Mouse (Mus musculus) liver, embryonic 16.5 days (tissue): ENCODE measurements around the gene Pomgnt2. TPM values are rescaled to one million over a fixed set of nuclear protein-coding genes. Genes with fewer than 3 reads are reported as not detected.

ENCODE experiments used
- ATAC-seq: fragments of 200-750 bp; cut with Nextera tagmentation; 2 replicates; pipeline ENCODE4 v1.8.0; 2017; ENCODE audit warnings: low read depth, mild to moderate bottlenecking, moderate number of reproducible peaks, moderate library complexity
- H3K27ac ChIP-seq: fragments of 300-500 bp; sonication (generic); 2 replicates; pipeline ENCODE4 v1.5.1; 2014; ENCODE audit warnings: mild to moderate bottlenecking, low read length
- H3K27me3 ChIP-seq: fragments of 300-500 bp; sonication (generic); 2 replicates; pipeline ENCODE4 v1.6.1; 2014; ENCODE audit warnings: low read depth, low read length, mixed read lengths; ENCODE audit not compliant: control insufficient read depth, insufficient read depth
- H3K36me3 ChIP-seq: fragments of 300-500 bp; sonication (generic); 2 replicates; pipeline ENCODE4 v1.6.1; 2014; ENCODE audit warnings: mild to moderate bottlenecking; ENCODE audit not compliant: control insufficient read depth, insufficient read depth
- H3K4me1 ChIP-seq: fragments of 300-500 bp; sonication (generic); 2 replicates; pipeline ENCODE4 v1.6.1; 2014; ENCODE audit warnings: low read depth, low read length, mixed read lengths; ENCODE audit not compliant: control insufficient read depth
- H3K4me2 ChIP-seq: fragments of 300-500 bp; sonication (generic); 2 replicates; pipeline ENCODE4 v1.6.1; 2014; ENCODE audit warnings: low read depth, low read length, mixed read lengths
- H3K4me3 ChIP-seq: fragments of 300-500 bp; sonication (generic); 2 replicates; pipeline ENCODE4 v1.5.1; 2014; ENCODE audit warnings: low read depth, mild to moderate bottlenecking, low read length
- H3K9ac ChIP-seq: fragments of 300-500 bp; sonication (generic); 2 replicates; pipeline ENCODE4 v1.6.1; 2014; ENCODE audit warnings: low read depth, low read length
- H3K9me3 ChIP-seq: fragments of 300-500 bp; sonication (generic); replicated peaks from 2 replicates; pipeline ENCODE4 v1.6.1; 2016; ENCODE audit warnings: low read length; ENCODE audit not compliant: control insufficient read depth
- WGBS: fragments of 180-500 bp; shearing (Covaris S2); extraction: QIAGEN DNeasy Blood & Tissue Kit; methylation state at CpG from one replicate; pipeline ENCODE4 v1.1.7; 2014; ENCODE audit not compliant: insufficient replicate concordance; 5-methylcytosine and 5-hydroxymethylcytosine counted together
- polyA plus RNA-seq: library from polyadenylated mRNA; unstranded; fragments of >200 nt; fragmentation: Nextera tagmentation; extraction: Ambion mirVana; gene quantifications from 2 replicates; pipeline ENCODE4 v1.2.1, GENCODE M21; 2015

Pomgnt2 gene
- polyA plus RNA-seq: 2.9 and 3.2 TPM in 2 replicates

DNA sequence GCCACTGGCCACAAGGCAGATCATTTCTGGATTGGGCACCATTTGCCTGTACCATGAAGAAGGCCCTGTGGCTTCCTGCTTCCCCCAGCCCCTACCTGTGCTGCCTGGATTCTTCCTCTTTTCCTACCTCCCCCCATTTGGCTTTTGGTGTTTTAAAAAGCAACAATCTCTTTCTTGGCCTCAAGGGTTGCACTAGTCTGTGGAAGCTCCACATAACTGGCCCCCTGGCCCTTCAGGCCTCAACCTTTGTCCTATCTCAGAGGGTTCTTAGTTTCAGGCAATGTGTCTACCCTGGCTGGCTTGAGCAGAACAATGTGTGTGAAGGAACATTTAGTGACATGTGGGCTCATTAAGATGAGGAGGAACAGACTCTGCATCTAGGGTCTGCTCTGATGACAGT lies at the start of gene Pomgnt2:
Gene Pomgnt2 (minus strand): TSS at position 101 of the 400 bp plus-strand sequence.
- H3K9ac ChIP-seq: no peak within 1 kb of the TSS
- H3K4me2 ChIP-seq: peak within 1 kb of the TSS; percentile 66; the same call in 1 of the 2 replicates
- peaks cover 9% of the 10 kb centered on the region for H3K27me3 ChIP-seq
- no peaks in the 10 kb centered on the region for H3K36me3 ChIP-seq
- no peaks in the 10 kb centered on the region; the same call in none of the 2 replicates for H3K4me1 ChIP-seq
- peak within 1 kb of the TSS; percentile 66 for H3K4me3 ChIP-seq
- no peaks in the 10 kb centered on the region for H3K9me3 ChIP-seq
- no peak for ATAC-seq
- no peak within 1 kb of the TSS for H3K27ac ChIP-seq

DNA sequence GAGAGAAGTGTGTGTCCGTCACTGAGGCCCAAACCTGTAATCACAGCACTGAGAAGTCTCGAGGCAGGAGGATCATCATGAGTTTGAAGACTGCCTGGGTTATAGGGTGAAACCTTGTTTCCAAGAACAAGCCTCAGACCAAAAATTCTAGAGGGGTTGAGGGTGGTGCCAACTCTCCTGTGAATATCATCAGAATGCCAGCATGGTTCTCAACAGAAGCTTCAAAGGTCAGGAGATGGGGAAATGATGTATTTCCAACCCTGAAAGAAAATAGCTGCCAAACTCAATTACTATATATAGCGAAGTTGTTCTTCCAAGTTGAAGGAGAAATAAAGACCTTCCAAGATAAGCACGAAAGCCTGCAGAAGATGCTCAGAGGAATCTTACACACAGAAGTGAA lies 42.9 kb upstream of the Pomgnt2 start:
- 56% methylated on average over 4 of the region's 4 CpGs for WGBS
- H3K27ac ChIP-seq: no peak overlapping the region
- ATAC-seq: no peak
- no peaks in the 10 kb centered on the region for H3K36me3 ChIP-seq
- H3K9ac ChIP-seq: no peak overlapping the region
- no peaks in the 10 kb centered on the region for H3K27me3 ChIP-seq
- no peaks in the 10 kb centered on the region for H3K4me1 ChIP-seq
- no peaks in the 10 kb centered on the region for H3K9me3 ChIP-seq
- H3K4me2 ChIP-seq: no peak overlapping the region
- H3K4me3 ChIP-seq: no peak overlapping the region

DNA sequence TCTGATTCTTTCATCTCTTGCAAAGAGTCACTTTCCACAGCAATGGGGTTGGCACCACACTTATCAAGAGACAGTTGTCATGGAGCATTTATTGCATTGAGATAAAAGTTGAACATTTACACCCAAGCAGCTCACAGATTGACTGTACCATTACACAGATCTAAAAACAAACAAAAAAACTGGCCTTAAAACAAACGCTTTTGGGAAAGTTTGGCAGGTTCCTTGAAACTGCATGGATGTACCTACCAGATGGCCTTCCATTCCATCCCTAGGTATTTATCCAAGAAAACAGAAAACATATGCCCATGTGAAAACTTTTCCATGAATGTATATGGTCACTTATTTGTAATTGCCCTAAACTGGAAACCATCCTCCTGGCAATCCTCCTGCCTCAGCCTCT lies 41.7 kb upstream of the Pomgnt2 start:
- Histone ChIP-seq H3K4me1 (no peaks in the 10 kb centered on the region), H3K9me3 (no peaks in the 10 kb centered on the region), H3K4me3 (no peak overlapping the region), H3K27me3 (no peaks in the 10 kb centered on the region), H3K27ac (no peak overlapping the region), H3K9ac (no peak overlapping the region), H3K4me2 (no peak overlapping the region), H3K36me3 (no peaks in the 10 kb centered on the region)
- ATAC-seq: no peak
- WGBS: 48% methylated on average over 1 of the region's 1 CpGs

DNA sequence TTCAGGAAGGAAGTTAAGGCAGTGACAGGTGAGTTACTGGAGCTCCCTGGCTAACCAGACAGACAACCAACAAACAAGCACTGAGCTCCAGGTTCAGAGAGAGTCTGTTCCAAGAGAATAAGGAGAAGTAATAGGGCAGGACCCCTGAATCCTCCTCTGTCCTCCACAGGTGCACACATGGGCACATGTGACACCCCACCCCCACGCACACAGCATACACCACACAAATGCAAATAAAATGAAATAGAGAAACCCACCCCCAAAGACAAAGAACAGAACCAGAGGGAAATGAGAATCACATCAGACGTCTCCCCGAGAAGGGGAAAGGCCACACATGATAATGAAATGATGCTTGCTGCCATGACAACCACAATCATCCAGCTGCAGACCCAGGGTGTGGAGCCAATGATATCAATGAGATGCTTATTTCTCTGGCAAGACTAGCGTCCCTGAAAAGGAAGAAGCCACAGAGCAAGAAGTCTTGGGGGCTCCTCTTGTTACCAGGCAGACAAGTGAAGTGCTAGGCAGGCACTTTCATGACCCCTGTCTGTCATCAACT lies 39.7 kb upstream of the Pomgnt2 start:
- 33% methylated on average over 4 of the region's 4 CpGs for WGBS
- Histone ChIP-seq H3K4me2 (no peak overlapping the region), H3K4me1 (no peaks in the 10 kb centered on the region), H3K27ac (no peak overlapping the region), H3K9me3 (no peaks in the 10 kb centered on the region), H3K4me3 (no peak overlapping the region), H3K36me3 (no peaks in the 10 kb centered on the region), H3K9ac (no peak overlapping the region), H3K27me3 (no peaks in the 10 kb centered on the region)
- no peak for ATAC-seq

DNA sequence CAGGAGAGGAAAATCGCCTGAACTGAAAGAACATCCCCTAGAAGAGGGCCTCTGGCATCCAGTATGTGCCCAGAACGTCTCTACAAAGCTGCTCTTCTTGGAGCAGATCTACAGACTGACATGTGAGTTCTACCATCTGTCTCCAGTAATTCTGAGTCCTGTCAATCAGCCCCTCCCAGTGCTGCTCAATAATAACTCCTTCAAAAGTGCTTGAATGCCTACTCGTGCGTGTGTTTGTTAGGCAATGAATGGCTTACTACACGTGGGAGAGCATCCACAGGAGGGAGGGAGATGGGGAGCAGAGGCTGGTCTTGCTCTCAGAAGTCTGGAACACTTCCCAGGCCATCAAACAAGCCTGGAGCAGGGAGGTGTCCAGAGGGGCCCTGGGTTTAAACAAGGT lies 38.9 kb upstream of the Pomgnt2 start:
- Histone ChIP-seq H3K27me3 (no peaks in the 10 kb centered on the region), H3K4me1 (no peaks in the 10 kb centered on the region), H3K4me3 (no peak overlapping the region), H3K4me2 (no peak overlapping the region), H3K9me3 (no peaks in the 10 kb centered on the region), H3K27ac (no peak overlapping the region), H3K36me3 (no peaks in the 10 kb centered on the region), H3K9ac (no peak overlapping the region)
- WGBS: 32% methylated on average over 5 of the region's 5 CpGs
- ATAC-seq: no peak

DNA sequence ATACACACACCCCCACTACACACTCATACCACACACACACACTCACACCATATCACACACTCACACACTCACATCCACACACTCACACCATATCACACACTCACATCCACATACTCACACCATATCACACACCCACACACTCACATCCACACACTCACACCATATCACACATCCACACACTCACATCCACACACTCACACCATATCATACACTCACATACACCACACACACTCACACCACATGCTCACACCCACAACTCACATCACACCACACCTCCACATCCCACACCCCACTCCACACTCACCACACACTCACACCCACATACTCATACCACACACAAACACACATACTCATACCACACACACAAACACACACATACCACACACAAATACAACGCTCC lies 38.0 kb upstream of the Pomgnt2 start:
- H3K27me3 ChIP-seq: no peaks in the 10 kb centered on the region
- WGBS: 69% methylated on average over 1 of the region's 1 CpGs
- no peak for ATAC-seq

DNA sequence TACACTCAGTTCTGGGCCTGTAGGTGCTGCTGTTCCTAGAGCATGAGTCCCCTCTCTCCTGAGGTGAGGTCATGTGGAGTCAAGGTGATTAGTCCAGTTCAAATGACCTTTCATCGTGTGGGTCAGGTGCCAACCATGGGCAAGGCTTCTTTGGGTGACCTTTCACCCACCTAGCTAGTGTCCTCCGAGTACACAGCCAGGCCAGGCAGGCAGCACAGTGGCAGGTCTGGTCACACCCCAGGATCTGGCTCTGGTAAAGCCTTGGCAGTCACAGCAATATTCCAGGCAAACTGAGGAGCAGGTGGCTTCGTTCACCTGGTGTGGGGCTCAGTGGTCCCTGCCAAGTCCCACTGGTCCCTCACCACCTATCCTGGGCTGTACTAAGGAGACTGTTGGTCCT lies 35.2 kb upstream of the Pomgnt2 start:
- no peak overlapping the region for H3K4me2 ChIP-seq
- H3K4me1 ChIP-seq: no peaks in the 10 kb centered on the region
- H3K27me3 ChIP-seq: no peaks in the 10 kb centered on the region
- H3K36me3 ChIP-seq: no peaks in the 10 kb centered on the region
- no peaks in the 10 kb centered on the region for H3K9me3 ChIP-seq
- no peak overlapping the region for H3K4me3 ChIP-seq
- 41% methylated on average over 3 of the region's 3 CpGs for WGBS
- H3K27ac ChIP-seq: no peak overlapping the region
- H3K9ac ChIP-seq: no peak overlapping the region
- 0 out of 2 replicates have a peak, but pooled peaks have one; percentile 8 for ATAC-seq

More for the DNA sequence above, 38.0 kb upstream of the Pomgnt2 start:
- Histone ChIP-seq H3K27ac (no peak overlapping the region), H3K4me2 (no peak overlapping the region), H3K9me3 (no peaks in the 10 kb centered on the region), H3K36me3 (no peaks in the 10 kb centered on the region), H3K4me3 (no peak overlapping the region), H3K9ac (no peak overlapping the region), H3K4me1 (no peaks in the 10 kb centered on the region)

DNA sequence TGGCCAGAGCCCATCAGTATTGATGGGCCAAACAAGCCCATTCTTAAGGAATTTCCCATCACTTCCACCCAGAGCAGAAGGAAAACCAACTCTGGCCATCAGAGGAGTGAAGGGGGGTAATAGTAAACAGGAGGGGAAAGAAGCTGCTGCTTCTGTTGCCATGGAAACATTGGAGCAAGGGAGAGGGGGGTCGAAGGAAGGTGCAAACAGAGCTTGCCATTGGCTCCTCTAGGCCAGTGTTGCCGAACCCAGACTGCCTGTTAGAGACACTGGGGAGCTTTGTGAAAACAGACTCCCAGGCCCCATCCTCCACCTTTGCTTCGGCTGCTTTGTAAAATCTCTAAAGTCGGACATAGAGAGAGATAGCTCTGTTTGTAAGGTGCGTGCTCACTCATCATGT lies 33.8 kb upstream of the Pomgnt2 start:
- Histone ChIP-seq H3K27ac (no peak overlapping the region), H3K9ac (no peak overlapping the region), H3K4me3 (no peak overlapping the region), H3K36me3 (no peaks in the 10 kb centered on the region), H3K4me1 (no peaks in the 10 kb centered on the region), H3K4me2 (no peak overlapping the region), H3K9me3 (no peaks in the 10 kb centered on the region), H3K27me3 (no peaks in the 10 kb centered on the region)
- no peak for ATAC-seq
- WGBS: 48% methylated on average over 5 of the region's 5 CpGs

DNA sequence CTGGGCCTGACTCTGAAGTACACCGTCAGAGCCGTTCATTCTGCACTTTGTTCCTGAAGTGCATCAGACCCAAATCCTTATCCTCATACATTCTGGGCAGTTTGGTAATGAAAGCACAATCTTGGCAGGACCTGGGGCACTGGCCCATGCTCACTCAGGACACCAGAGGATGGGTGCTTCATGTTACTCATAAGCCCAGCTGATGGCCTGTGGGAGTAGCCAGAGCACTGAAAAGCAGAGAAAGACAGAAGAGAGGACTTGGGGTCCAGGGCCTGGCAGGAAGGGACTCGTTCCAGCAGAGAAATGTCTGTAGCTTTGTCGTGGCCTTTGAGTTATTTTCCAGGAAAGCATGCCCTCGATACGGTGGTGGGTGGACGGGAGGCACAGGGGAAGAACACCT lies 32.9 kb upstream of the Pomgnt2 start:
- no peak for ATAC-seq
- H3K4me3 ChIP-seq: no peak overlapping the region
- no peaks in the 10 kb centered on the region for H3K27me3 ChIP-seq
- H3K9ac ChIP-seq: no peak overlapping the region
- H3K9me3 ChIP-seq: no peaks in the 10 kb centered on the region
- 69% methylated on average over 7 of the region's 7 CpGs for WGBS
- no peak overlapping the region for H3K27ac ChIP-seq
- no peaks in the 10 kb centered on the region for H3K4me1 ChIP-seq
- no peak overlapping the region for H3K4me2 ChIP-seq
- no peaks in the 10 kb centered on the region for H3K36me3 ChIP-seq
